Mouse (Mus musculus) CD4-positive, CD25-positive, alpha-beta regulatory T cell, adult 4 months (primary cell): ENCODE measurements around the gene Dnajb12. TPM values are rescaled to one million over a fixed set of nuclear protein-coding genes. Genes with fewer than 3 reads are reported as not detected.

Experiments used
- ATAC-seq: one replicate; pipeline ENCODE4 v1.8.0; 2017
- polyA plus RNA-seq, 2 experiments: library from polyadenylated mRNA; unstranded; fragments of 100-300 nt; shearing (Covaris generic); gene quantifications; one replicate each; pipeline ENCODE4 v1.2.1; 2017

Dnajb12 gene
- polyA plus RNA-seq, 2 experiments from 2014 or later = 19.1 to 25.2 TPM

- peak; percentile 21 for ATAC-seq
Measured at GRCm38 (mm10) chr10:59920485-59920809, 41.1 kb downstream of the Dnajb12 start.

GRCm38 (mm10) chr10:59920810-59921681 lies 41.7 kb downstream of the Dnajb12 start:
- peak; percentile 67 for ATAC-seq

GRCm38 (mm10) chr10:59923493-59923892 lies 44.1 kb downstream of the Dnajb12 start:
- no peak for ATAC-seq

GRCm38 (mm10) chr10:59924305-59924704 lies 44.9 kb downstream of the Dnajb12 start:
- ATAC-seq = no peak

- no peak for ATAC-seq
Measured at GRCm38 (mm10) chr10:59929205-59929604, 49.8 kb downstream of the Dnajb12 start.

GRCm38 (mm10) chr10:59930996-59931395 lies 51.6 kb downstream of the Dnajb12 start:
- no peak for ATAC-seq

GRCm38 (mm10) chr10:59932521-59932920 lies 53.2 kb downstream of the Dnajb12 start:
- ATAC-seq = peak; percentile 81

- ATAC-seq = no peak
Measured at GRCm38 (mm10) chr10:59934039-59934438, 54.7 kb downstream of the Dnajb12 start.

GRCm38 (mm10) chr10:59936058-59936856 lies 56.9 kb downstream of the Dnajb12 start:
- ATAC-seq = no peak

GRCm38 (mm10) chr10:59938662-59939061 lies 59.3 kb downstream of the Dnajb12 start:
- ATAC-seq = no peak

- peak; percentile 88 for ATAC-seq
Measured at GRCm38 (mm10) chr10:59939081-59939480, 59.7 kb downstream of the Dnajb12 start.

- ATAC-seq = peak; percentile 27
Measured at GRCm38 (mm10) chr10:59942281-59942846, 63.0 kb downstream of the Dnajb12 start.

- no peak for ATAC-seq
Measured at GRCm38 (mm10) chr10:59942847-59943420, 63.6 kb downstream of the Dnajb12 start.

GRCm38 (mm10) chr10:59943421-59943989 lies 64.1 kb downstream of the Dnajb12 start:
- ATAC-seq = no peak

- no peak for ATAC-seq
Measured at GRCm38 (mm10) chr10:59945416-59945815, 66.1 kb downstream of the Dnajb12 start.

GRCm38 (mm10) chr10:59946362-59946761 lies 67.0 kb downstream of the Dnajb12 start:
- no peak for ATAC-seq

GRCm38 (mm10) chr10:59947296-59948073 lies 68.1 kb downstream of the Dnajb12 start:
- ATAC-seq = peak; percentile 19

GRCm38 (mm10) chr10:59948363-59949254 lies 69.3 kb downstream of the Dnajb12 start:
- no peak for ATAC-seq
